Mouse (Mus musculus) natural killer cell, adult 2 months (primary cell): ENCODE measurements around the gene 1600012H06Rik.
A peak's percentile ranks its signal among the peaks of the same experiment; 100 is the strongest.
"Not testable (repeated sequence)": the region's sequence is repeated elsewhere in the genome, so short reads cannot be mapped to it uniquely, and the experiment has no call there.

ENCODE experiments used
- DNase-seq, 2 experiments: peaks; one replicate each; pipeline ENCODE4 v3.0.0; 2022; ENCODE audit warnings: low spot score in 2 of 2

The 1600012H06Rik gene

DNA sequence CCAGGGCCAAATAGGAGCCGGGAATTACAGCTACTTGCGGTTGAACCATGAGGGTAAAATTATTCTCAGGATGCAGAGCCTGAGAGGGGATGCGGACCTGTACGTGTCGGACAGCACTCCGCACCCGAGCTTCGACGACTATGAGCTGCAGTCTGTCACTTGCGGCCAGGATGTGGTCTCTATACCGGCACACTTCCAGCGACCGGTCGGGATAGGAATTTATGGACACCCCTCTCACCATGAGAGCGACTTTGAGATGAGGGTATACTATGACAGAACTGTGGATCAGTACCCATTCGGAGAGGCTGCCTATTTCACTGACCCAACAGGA is 710 bp downstream of the 1600012H06Rik start:
- DNase-seq, result no peak

DNA sequence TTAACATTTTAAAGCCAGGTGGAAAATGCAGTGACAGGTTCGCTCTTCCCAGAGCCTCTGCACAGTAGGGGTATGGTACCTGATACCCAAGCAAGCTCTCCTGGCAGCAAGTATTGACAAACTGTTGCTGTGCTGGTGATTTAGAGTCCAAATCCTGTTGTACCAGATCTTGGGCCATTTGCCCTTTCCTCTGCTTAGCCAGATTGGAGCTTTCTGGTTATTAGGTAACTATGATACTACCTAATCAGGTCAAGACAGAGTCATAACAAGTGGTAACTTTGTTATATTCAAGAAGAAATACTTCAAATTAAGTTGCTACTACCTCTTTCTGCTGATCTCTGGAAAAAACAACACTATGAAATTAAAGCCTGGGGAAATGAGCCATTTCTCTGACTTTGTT is 1.6 kb downstream of the 1600012H06Rik start:
- no peak for DNase-seq

GRCm38 (mm10) chr17:14949161-14949827 is 6.3 kb downstream of the 1600012H06Rik start:
- DNase-seq, result no peak

GRCm38 (mm10) chr17:14953452-14953851 is 10.5 kb downstream of the 1600012H06Rik start:
- no peak for DNase-seq

- no peak for DNase-seq
Observed at GRCm38 (mm10) chr17:14958686-14959327, 15.8 kb downstream of the 1600012H06Rik start.

GRCm38 (mm10) chr17:14959979-14960378 is 17.0 kb downstream of the 1600012H06Rik start:
- DNase-seq, result no peak

- no peak for DNase-seq
Observed at GRCm38 (mm10) chr17:14960520-14960919, 17.5 kb downstream of the 1600012H06Rik start.

DNA sequence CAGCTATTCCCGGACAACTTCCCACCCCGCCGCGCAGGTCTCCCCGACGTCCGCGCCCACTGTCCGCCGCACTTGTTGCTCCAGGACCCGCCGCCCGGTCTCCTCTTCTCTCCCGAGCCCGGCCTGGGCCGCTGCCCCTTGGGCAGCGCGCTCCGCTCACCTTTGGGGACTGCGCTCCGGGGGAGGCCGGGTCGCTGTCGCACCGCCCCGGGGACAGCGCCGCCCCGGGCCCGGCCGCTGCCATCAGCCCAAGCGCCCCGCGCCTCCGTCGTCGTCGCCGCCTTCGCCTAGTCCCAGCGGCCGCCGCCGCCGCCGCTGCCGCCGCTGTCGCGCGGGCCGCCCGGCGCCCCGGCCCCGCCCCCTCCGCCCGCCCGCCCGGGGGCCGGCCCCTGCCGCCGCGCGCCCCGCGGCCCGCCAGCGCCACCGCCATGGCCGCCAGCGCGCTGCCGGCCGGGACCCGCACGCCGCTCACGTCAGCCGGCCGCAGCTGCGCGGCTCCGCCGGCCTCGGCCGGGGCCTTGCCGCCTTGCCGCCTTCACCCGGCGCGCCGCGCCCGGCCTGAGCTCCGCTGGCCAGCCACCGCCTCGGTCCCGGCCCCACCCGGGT is 18.1 kb downstream of the 1600012H06Rik start, which contains the start of gene Phf10:
TSS of gene Phf10 (minus strand) at position 323 of the 606 bp plus-strand sequence.
- not testable (repeated sequence) for DNase-seq

GRCm38 (mm10) chr17:14961557-14962154 is 18.7 kb downstream of the 1600012H06Rik start:
- DNase-seq, result not testable (repeated sequence)

- DNase-seq, result not testable (repeated sequence)
Observed at GRCm38 (mm10) chr17:14968373-14968913, 25.5 kb downstream of the 1600012H06Rik start.

DNA sequence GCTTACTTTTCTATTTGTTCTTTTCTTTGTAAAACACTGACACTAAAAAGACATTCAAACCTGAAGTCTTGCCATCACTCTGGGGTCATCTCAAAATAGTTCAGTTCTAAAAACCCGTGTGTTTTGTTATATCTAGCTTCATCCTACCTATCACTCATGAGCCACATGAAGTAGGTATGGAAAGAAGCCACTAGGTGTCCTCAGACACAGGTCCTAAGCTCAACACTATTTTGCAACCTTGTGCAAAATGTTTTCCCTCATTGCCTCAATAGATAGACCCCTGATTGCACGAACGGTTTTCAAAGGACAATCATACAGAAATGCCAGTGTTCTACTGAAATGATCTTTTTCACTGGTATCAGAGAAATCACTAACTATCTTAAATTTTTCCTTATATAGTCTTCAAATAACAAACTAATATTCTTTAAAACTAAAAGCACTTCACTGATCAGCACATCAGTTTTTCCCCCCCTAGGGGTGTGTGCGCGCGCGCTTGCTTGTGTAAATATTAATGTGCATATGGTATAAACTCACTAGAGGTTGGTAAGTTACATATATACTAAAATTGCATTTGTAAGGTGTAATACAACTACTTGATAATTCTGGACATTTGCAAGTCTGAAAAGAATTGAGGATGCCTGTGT is 34.9 kb downstream of the 1600012H06Rik start:
- DNase-seq, result not testable (repeated sequence)

DNA sequence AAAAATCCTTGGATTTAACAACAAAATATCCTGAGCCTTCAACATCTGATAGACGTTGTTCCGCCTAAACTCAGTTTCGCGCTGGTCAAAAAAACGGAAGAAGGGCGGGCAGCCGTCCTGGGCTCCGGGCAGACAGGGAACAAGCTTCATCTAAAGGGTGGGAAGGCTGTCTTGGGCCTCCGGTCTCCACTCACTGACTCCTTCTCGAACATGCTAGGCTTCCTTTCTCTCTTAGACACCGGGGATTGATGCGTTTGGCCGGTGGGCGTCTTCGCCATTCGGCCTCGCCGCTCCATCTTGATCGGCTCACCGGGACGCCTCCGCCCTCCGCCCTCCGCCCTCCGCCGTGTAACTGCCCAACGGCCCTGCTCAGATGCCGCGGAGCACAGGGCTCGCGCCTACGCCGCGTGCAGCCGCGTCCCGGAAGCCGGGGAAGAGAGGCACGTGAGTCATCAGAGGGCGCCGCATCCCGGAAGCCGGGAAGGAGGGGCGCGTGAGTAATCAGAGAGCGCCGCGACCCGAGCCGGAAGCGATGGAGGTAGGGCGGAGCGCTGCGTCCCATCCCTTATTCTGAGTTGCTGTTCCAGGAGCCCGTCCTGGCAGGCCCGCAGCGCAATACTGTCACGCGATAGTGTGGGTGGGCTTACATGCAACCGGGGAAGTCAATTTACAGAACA is 35.5 kb downstream of the 1600012H06Rik start, which contains the start of the genes 9030025P20Rik and Gm3417:
TSS of gene 9030025P20Rik (plus strand) at position 107 of the 677 bp plus-strand sequence.
TSS of gene Gm3417 (minus strand) at position 429 of the 677 bp plus-strand sequence.
- not testable (repeated sequence) for DNase-seq

GRCm38 (mm10) chr17:14990116-14990702 is 47.2 kb downstream of the 1600012H06Rik start:
- peak in 1 of 2 experiments; percentile 0 for DNase-seq

DNA sequence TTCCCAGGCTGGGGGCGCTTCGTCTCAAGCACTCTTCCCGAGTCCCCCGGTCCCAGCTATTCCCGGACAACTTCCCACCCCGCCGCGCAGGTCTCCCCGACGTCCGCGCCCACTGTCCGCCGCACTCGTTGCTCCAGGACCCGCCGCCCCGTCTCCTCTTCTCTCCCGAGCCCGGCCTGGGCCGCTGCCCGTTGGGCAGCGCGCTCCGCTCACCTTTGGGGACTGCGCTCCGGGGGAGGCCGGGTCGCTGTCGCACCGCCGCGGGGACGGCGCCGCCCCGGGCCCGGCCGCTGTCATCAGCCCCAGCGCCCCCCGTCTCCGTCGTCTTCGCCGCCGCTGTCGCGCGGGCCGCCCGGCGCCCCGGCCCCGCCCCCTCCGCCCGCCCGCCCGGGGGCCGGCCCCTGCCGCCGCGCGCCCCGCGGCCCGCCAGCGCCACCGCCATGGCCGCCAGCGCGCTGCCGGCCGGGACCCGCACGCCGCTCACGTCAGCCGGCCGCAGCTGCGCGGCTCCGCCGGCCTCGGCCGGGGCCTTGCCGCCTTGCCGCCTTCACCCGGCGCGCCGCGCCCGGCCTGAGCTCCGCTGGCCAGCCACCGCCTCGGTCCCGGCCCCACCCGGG is 49.6 kb downstream of the 1600012H06Rik start:
- DNase-seq, result not testable (repeated sequence)

DNA sequence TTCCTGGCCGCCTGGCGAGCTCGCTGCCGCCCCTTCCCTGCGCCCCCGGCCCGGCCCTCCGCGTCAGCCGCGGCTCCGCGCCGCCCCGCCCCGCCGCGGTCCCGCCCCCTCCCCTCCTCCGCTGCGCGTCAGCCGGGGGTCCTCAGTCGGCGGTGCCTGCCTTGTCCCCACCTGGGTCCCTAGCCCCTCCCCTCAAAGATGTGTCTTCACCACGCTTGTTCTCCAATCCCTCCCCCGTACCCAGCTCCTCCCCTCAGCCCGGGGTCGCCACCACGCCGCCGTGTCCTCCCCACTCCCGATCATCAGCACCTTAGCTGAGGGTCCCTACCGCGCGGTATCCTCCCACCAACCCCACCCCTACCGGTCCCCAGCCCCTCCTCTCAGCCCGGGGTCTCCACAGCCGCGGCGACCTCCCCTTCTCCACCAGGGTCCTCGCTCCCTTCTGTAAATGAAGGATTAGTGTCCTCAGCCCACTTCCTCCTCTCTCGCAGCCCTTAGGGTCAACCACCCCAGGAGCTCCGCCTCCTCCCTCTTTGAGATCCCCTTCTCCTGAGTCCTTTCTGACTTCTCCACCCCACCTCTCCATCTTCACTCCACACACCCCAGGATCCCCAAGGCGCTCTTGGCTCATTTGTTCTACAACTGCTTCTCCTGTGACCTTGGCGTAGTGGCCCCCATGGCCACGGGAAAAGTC is 50.3 kb downstream of the 1600012H06Rik start:
- not testable (repeated sequence) for DNase-seq

GRCm38 (mm10) chr17:14994140-14994539 is 51.2 kb downstream of the 1600012H06Rik start:
- not testable (repeated sequence) for DNase-seq

DNA sequence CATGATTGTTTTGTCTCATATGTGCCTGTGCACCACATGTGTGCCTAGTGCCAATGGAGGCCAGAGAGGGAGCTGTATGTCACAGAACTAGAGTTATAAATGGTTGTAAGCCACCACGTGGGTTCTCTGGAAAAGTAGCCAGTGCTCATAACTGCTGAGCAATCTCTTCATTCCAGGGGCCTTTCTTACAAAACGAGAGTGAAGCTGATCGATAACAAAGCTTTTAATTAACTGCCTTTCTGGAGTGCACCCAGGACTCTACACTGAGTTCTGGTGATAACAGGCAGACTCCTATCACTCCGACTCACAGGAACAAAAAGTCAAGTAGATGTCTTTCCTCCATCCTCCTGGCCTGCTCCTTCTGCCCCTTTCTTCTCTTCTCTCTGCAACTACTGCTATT is 57.1 kb downstream of the 1600012H06Rik start:
- DNase-seq, result not testable (repeated sequence)

DNA sequence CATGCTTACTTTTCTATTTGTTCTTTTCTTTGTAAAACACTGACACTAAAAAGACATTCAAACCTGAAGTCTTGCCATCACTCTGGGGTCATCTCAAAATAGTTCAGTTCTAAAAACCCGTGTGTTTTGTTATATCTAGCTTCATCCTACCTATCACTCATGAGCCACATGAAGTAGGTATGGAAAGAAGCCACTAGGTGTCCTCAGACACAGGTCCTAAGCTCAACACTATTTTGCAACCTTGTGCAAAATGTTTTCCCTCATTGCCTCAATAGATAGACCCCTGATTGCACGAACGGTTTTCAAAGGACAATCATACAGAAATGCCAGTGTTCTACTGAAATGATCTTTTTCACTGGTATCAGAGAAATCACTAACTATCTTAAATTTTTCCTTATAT is 66.1 kb downstream of the 1600012H06Rik start:
- DNase-seq, result not testable (repeated sequence)
